Mouse (Mus musculus) ES-E14 (cell line): Measurements from ENCODE around the gene Med25. TPM values are rescaled to one million over a fixed set of nuclear protein-coding genes. Genes with fewer than 3 reads are reported as not detected.

Experiments used
- DNase-seq: peaks from one replicate; pipeline ENCODE4 v3.0.0-alpha.2; 2013; ENCODE audit warnings: low read depth, low spot score
- H3K27ac ChIP-seq: 2 replicates; pipeline ENCODE4 v1.5.1; 2012; ENCODE audit warnings: low read depth, mild to moderate bottlenecking, low read length, moderate library complexity, mixed read lengths; ENCODE audit not compliant: poor library complexity, insufficient read depth, severe bottlenecking
- H3K36me3 ChIP-seq: 2 replicates; pipeline ENCODE4 v1.6.1; 2012; ENCODE audit warnings: mild to moderate bottlenecking, low read length, moderate library complexity, mixed read lengths; ENCODE audit not compliant: control insufficient read depth, poor library complexity, insufficient read depth, severe bottlenecking
- H3K4me1 ChIP-seq, 2 experiments: fragments of 150-350 bp in 1 of 2; sonication (generic) in 1 of 2; 2 replicates each; pipeline ENCODE4 v1.6.1; 2012; ENCODE audit warnings: low read length in 2 of 2, mild to moderate bottlenecking in 1 of 2, mixed read lengths in 1 of 2; ENCODE audit not compliant: control insufficient read depth in 2 of 2, insufficient read depth in 2 of 2, poor library complexity in 1 of 2
- H3K4me3 ChIP-seq, 2 experiments: fragments of 150-350 bp in 1 of 2; sonication (generic) in 1 of 2; 2 replicates each; pipeline ENCODE4 v1.5.1; 2012; ENCODE audit warnings: low read length in 2 of 2, low read depth in 1 of 2, mild to moderate bottlenecking in 1 of 2, mixed read lengths in 1 of 2; ENCODE audit not compliant: insufficient read depth in 1 of 2, poor library complexity in 1 of 2, severe bottlenecking in 1 of 2
- H3K9ac ChIP-seq: 2 replicates; pipeline ENCODE4 v1.6.1; 2012; ENCODE audit warnings: low read depth, mild to moderate bottlenecking, low read length, mixed read lengths; ENCODE audit not compliant: poor library complexity, insufficient read depth, severe bottlenecking
- H3K9me3 ChIP-seq: fragments of 150-350 bp; sonication (generic); 2 replicates; pipeline ENCODE4 v1.6.1; 2012; ENCODE audit warnings: low read depth, mild to moderate bottlenecking, low read length; ENCODE audit not compliant: control insufficient read depth, insufficient read depth
- CHD2 ChIP-seq: IDR thresholded peaks from 2 replicates; pipeline ENCODE4 v1.6.1; 2014; ENCODE audit warnings: mild to moderate bottlenecking, low read depth, low read length, inconsistent platforms
- HCFC1 ChIP-seq: IDR thresholded peaks from 2 replicates; pipeline ENCODE4 v1.6.1; 2012; ENCODE audit warnings: low read length, inconsistent platforms, borderline replicate concordance; ENCODE audit not compliant: insufficient read depth
- MAFK ChIP-seq: IDR thresholded peaks from 2 replicates; pipeline ENCODE4 v1.6.1; 2014; ENCODE audit warnings: mild to moderate bottlenecking, low read depth, low read length, inconsistent platforms; ENCODE audit not compliant: insufficient read depth
- ZC3H11A ChIP-seq: IDR thresholded peaks from 2 replicates; pipeline ENCODE4 v1.6.1; 2012; ENCODE audit warnings: low read depth, mild to moderate bottlenecking, inconsistent platforms, low read length, borderline replicate concordance
- ZNF384 ChIP-seq: IDR thresholded peaks from 2 replicates; pipeline ENCODE4 v1.6.1; 2012; ENCODE audit warnings: low read depth, low read length, inconsistent platforms
- in situ Hi-C, 2 experiments: fragments of 600-800 bp; cut with MboI; formaldehyde crosslinking; loops; one replicate each; pipeline ENCODE4 v1.15.1; 2025; ENCODE audit warnings: low sequenced_read_pairs in 2 of 2, inconsistent platforms in 1 of 2; ENCODE audit not compliant: unreplicated experiment in 2 of 2
- total RNA-seq: library from RNA; depleted of rRNA; stranded (reverse); fragments of 300-350 nt; gene quantifications from 2 replicates; pipeline ENCODE4 v1.2.3, GENCODE M21; 2012

Gene Med25
- total RNA-seq, 1 experiment, result 88.2 TPM

- H3K27ac ChIP-seq, result no peak overlapping the region
- no peak for DNase-seq
- H3K4me3 ChIP-seq, result no peak overlapping the region
- no peak overlapping the region for H3K9ac ChIP-seq
- H3K36me3 ChIP-seq, result peaks cover 14% of the 10 kb centered on the region
- in situ Hi-C loops, result no loop called here
- no peaks in the 10 kb centered on the region for H3K9me3 ChIP-seq
- peaks cover 0 to 2% of the 10 kb centered on the region in 2 experiments; a peak in 2 of 4 replicates for H3K4me1 ChIP-seq
- TF ChIP-seq MAFK (no peak), CHD2 (no peak), HCFC1 (no peak), ZNF384 (no peak)
Measured at GRCm38 (mm10) chr7:44916191-44916590, 23.7 kb upstream of the Med25 start.

GRCm38 (mm10) chr7:44915314-44915713 lies 22.8 kb upstream of the Med25 start:
- no peak overlapping the region for H3K9ac ChIP-seq
- no peak for TF ChIP-seq HCFC1
- TF ChIP-seq ZNF384, result no peak
- no peak for TF ChIP-seq MAFK
- no peak for TF ChIP-seq ZC3H11A
- no peak for TF ChIP-seq CHD2
- peaks cover 0 to 2% of the 10 kb centered on the region in 2 experiments; a peak in 2 of 4 replicates for H3K4me1 ChIP-seq
- H3K9me3 ChIP-seq, result no peaks in the 10 kb centered on the region
- H3K4me3 ChIP-seq, result no peak overlapping the region
- H3K27ac ChIP-seq, result no peak overlapping the region; the same call in 1 of the 2 replicates
- H3K36me3 ChIP-seq, result peaks cover 14% of the 10 kb centered on the region
- no peak for DNase-seq
- in situ Hi-C loops, result no loop called here

GRCm38 (mm10) chr7:44914396-44914795 lies 21.9 kb upstream of the Med25 start:
- no peak for TF ChIP-seq MAFK
- TF ChIP-seq ZC3H11A, result no peak
- H3K36me3 ChIP-seq, result peaks cover 21% of the 10 kb centered on the region
- no peak for DNase-seq
- in situ Hi-C loops, result no loop called here
- H3K27ac ChIP-seq, result no peak overlapping the region
- no peak overlapping the region for H3K4me3 ChIP-seq
- H3K9me3 ChIP-seq, result no peaks in the 10 kb centered on the region
- no peak overlapping the region for H3K9ac ChIP-seq
- H3K4me1 ChIP-seq, result peaks cover 0 to 2% of the 10 kb centered on the region in 2 experiments; a peak in 2 of 4 replicates

GRCm38 (mm10) chr7:44908706-44909476 lies 16.4 kb upstream of the Med25 start:
- TF ChIP-seq HCFC1 (no peak), CHD2 (no peak), ZC3H11A (no peak), MAFK (no peak), ZNF384 (no peak)
- Histone ChIP-seq H3K4me1 (peaks cover 0 to under 1% of the 10 kb centered on the region in 2 experiments; a peak in 2 of 4 replicates), H3K4me3 (no peak overlapping the region), H3K9me3 (no peaks in the 10 kb centered on the region), H3K9ac (no peak overlapping the region), H3K27ac (no peak overlapping the region), H3K36me3 (peaks cover 51% of the 10 kb centered on the region)
- in situ Hi-C loops, result no loop called here
- DNase-seq, result no peak

GRCm38 (mm10) chr7:44905430-44905829 lies 12.9 kb upstream of the Med25 start:
- Histone ChIP-seq H3K4me1 (peaks cover 0 to 3% of the 10 kb centered on the region in 2 experiments; a peak in 1 of 4 replicates), H3K9ac (no peak overlapping the region), H3K27ac (no peak overlapping the region), H3K36me3 (peaks cover 62% of the 10 kb centered on the region), H3K9me3 (no peaks in the 10 kb centered on the region), H3K4me3 (no peak overlapping the region)
- DNase-seq, result no peak
- TF ChIP-seq ZNF384, result no peak
- TF ChIP-seq CHD2, result no peak
- no peak for TF ChIP-seq ZC3H11A
- no peak for TF ChIP-seq MAFK
- no peak for TF ChIP-seq HCFC1
- in situ Hi-C loops, result no loop called here
